Mouse (Mus musculus) heart, postnatal 0 days (tissue): ENCODE measurements around the gene Vps50.

Experiments
- CTCF ChIP-seq: IDR thresholded peaks from 2 replicates; pipeline ENCODE4 v1.5.1; 2016; ENCODE audit warnings: antibody characterized with exemption, control low read depth, low read depth
- EP300 ChIP-seq: IDR thresholded peaks from 2 replicates; pipeline ENCODE4 v1.6.1; 2016; ENCODE audit warnings: antibody characterized with exemption, low read depth

DNA sequence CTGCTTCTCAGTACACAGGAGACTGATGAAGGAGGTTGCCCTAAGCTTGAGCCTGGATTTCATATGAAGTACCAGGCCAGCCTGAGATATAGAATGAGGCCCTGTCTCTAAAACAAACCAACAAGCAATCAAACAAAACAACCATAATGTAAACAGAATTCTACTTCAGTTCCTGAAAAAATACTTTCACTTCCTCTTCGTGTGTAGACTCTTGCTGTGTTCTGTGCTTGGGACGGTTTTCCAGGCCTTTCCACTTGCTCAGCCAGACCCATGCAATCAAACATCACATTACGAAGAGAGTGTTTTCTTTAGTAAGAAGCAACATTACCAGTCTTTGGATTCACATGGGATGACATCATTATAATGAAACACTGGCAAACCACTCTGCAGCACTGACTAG, 16.5 kb upstream of the Vps50 start:
- TF ChIP-seq EP300 (no peak), CTCF (no peak)
